Mouse (Mus musculus) thymus, postnatal 10 days (tissue): ENCODE data around the gene Tenm3.

Source experiments
- DNase-seq, 2 experiments: peaks; one replicate each; pipeline ENCODE4 v3.0.0; 2021; ENCODE audit warnings: low spot score in 2 of 2

Tenm3 gene

DNA sequence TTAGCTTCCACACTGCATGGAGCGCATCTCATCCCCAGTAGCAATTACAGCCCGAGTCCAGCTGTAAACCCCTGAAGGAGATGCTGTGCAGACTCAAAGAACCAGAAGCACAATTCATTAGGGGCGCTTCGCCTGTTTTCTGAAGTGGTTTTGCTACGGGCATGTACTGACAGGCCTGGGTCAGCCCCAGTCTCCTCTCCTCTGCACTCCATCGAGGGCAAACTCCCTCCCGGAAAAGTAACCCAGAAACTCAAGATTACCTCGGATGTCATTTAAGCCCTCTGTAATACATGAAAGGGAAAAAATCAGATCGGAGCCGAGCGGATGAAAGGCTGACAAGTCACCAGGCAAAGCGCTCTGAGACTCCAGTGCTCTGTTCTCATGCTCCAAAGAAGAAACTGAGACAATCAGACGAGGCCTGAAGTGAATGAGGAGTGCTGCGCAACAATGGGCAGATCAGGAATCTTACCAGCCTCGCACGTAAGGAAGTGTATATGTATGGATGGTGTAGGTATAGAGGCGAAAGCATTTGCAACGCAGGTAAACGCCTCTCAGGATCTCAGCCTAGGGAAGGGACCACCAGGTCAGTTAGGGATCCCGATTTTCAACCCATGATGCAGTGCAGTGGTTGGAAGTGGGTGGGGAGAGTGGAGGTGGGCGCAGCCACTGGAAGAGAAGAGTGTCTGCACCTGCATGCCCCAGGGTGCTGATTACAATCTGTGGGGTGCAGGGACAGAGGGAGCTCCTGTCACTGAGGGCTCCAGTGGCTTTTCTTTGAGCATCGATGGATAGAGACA lies 387.2 kb downstream of the Tenm3 start:
- no peak for DNase-seq

DNA sequence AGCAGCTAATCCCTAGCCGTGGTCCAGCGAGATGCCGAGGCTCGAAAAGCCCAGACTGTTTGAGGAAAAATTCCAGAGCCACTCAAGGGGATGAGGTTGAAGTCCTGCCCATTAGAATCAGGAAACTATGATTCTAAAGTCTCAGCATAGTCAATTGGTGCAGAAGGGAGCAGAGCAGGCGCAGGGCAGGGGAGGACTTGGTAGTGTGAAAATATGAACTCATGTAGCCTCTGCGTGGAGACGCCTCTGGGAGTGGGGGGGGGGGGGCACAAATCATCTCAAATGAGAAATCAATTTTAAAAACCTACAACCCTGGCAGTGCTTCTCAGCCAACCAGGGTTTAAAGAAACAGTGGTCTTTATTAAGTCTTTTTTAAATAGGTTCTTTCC lies 392.5 kb downstream of the Tenm3 start:
- no peak for DNase-seq

- no peak for DNase-seq
Observed at GRCm38 (mm10) chr8:48450397-48451246, 393.1 kb downstream of the Tenm3 start.

DNA sequence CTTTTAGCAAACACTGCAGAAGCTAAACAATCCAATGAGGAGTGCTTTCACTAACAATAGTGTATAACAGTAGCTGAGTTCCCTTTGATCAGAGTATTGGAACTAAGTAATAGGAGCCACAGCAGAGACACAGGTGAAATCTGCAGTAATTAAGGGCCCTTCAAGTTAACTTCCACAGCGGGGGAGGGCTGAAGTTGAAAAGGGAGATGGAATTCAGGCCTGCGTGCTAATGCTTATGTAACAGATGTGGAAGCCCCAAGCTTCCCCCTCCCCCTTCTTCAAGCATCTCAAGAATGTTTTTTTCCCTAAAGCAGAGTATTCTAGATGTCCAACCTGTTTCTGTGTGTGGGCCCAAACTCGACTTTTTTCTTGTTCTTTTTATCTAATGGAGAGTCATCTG lies 394.1 kb downstream of the Tenm3 start:
- no peak for DNase-seq

DNA sequence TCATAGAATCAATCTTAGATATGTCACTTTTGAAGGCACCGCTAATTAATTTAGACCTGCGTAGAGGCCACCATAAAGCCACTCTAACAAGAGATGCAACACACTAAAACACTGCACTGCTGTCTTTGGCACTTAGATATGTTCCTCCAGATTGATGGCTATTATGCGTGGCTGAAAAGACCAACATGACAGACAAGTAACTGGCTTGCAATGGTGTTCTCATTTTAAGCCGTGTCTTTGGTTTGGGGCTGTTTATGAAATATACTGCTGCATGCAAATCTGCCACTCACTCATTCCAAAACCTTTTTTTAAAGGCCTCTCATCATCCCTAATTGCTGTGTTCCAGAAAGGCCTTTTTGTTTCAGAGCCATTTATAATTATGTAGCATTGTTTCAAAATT lies 398.1 kb downstream of the Tenm3 start:
- DNase-seq: no peak

DNA sequence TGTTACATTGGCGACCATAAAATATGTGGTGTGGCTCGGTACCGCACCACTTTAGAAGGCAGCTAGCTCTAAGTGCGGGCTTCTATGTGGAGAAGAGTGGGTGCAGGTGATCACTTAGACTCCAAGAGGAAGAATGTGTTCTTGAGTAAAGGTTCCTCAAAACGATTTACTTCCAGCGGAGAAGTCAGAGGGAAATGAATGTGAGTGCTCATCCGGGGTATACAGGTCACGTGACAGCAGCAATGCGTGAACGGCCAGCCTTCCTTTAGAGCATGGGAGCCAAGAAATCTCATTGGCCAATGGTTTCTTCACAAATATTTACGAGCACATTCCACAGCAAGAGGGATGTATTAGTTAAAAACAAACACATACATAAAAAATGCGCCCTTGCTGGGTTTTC lies 404.3 kb downstream of the Tenm3 start:
- DNase-seq: no peak

GRCm38 (mm10) chr8:48437523-48438207 lies 406.1 kb downstream of the Tenm3 start:
- DNase-seq: no peak

DNA sequence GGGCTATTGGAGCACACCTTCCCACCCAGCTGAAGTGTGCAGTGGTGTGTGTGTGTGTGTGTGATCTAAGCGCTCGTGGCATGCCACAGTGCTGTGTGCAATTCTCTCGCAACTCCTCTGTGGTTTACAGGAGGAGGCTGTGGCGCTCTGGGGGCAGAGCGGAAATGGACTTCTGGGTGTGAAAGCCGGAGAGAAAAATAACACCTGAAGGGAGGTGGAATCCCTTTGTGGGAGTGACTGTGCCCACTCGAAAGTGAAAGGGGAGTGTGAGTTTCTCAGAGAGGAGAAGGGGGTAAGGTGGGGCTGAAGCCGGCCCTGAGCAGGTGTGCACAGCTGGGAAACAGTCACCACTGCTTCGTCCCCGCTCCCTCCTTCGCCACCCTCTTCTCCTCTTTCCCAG lies 418.6 kb downstream of the Tenm3 start:
- peak; percentile 15 to 16 for DNase-seq

- no peak for DNase-seq
Observed at GRCm38 (mm10) chr8:48417714-48418113, 426.0 kb downstream of the Tenm3 start.

- DNase-seq: no peak
Observed at GRCm38 (mm10) chr8:48410916-48411315, 432.8 kb downstream of the Tenm3 start.

DNA sequence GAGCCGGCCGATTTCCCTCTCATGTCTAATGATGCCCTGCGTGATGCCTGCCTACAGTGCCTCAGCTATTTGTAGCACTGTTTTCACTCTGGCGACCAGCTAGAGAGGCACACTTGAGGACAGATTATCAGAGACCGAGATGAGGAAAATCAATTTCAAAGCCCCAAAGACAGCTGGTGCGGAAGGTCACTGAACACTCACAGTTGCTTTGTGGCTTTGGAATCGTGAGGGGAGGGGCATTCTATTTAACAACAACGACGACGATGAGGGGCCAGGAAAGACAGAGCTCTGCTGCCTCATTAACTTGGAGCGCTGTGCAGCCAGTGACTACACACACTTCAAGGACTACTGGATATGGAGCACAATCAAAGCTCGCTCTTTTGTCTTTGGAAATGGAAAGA lies 443.2 kb downstream of the Tenm3 start:
- DNase-seq: no peak

- DNase-seq: no peak
Observed at GRCm38 (mm10) chr8:48385833-48386232, 457.9 kb downstream of the Tenm3 start.

- DNase-seq: no peak
Observed at GRCm38 (mm10) chr8:48380035-48380434, 463.7 kb downstream of the Tenm3 start.

DNA sequence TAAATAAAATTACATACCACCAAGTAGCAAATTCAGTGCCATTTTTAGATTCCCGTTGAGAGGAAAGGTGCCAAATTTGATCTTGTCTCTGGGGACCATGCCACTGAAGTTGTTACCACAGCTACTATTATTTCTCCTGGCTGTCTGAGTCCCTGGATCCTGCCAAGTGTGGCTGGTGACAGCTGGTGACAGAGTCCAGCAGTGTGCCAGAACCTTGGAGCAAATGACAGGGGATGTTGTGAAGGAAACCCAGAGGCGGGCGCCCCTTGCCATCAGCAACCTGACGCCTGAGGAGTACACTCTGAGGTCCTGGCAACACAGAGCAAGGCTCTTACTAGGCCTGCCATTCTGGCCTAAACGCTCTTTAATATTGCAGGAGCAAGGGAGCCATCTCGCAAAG lies 467.0 kb downstream of the Tenm3 start:
- DNase-seq: no peak

GRCm38 (mm10) chr8:48375183-48375582 lies 468.6 kb downstream of the Tenm3 start:
- no peak for DNase-seq

- no peak for DNase-seq
Observed at GRCm38 (mm10) chr8:48373404-48373803, 470.3 kb downstream of the Tenm3 start.

DNA sequence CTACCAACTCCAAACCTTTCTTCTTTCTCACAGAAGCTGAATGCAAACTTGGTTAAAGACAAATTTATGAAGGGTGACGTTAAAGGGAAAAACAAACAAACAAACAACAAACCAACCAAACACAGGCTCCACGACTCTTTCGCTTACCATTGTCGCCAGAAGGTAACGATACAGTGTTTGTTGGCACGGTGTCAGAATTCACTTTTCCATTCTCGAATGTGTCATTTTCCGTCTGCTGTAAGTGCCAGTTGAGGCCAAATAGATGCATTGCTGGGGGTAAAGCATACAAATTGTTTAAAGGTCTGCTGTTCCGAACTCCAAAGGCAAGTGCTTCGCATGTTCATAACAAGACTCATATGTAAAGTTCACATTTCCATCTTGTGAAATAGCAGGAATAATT lies 476.6 kb downstream of the Tenm3 start:
- DNase-seq: no peak

DNA sequence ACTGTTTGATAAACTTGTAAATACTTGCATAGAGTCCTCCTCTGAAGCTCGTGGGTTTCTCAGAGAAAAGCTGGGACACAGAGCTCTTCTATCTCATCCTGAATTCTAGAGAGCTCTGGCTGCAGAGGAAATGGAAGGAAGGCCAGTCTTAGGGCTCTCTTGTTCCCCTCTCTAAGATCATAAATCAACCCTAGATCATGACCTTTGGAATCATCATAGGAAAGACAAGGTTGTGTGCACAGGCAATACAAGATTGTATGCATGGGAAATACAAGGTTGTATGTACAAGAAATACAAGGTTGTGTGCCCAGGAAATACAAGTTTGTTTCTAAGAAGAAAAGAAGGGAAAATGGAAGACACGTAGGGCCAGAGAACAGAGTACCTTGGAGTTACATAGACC lies 486.9 kb downstream of the Tenm3 start:
- DNase-seq: no peak

DNA sequence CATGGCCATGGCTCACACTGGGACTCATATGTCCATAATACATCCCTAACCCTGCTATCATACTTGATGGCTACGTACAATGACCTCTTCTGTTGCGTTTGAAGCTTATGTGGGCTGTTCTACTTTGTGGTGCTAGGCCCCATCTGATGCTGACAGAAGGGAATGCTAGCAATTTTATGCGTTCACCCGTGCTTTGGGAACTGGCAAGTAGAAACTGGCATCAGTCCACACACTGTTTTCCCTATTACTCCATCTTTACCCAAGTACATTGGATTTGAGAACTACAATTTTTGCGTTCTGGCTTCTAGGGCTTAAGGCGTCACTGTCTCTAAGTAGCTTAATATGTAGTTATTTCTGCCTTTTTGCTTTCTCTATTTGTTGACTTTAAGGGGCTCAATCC lies 490.3 kb downstream of the Tenm3 start:
- DNase-seq: no peak

DNA sequence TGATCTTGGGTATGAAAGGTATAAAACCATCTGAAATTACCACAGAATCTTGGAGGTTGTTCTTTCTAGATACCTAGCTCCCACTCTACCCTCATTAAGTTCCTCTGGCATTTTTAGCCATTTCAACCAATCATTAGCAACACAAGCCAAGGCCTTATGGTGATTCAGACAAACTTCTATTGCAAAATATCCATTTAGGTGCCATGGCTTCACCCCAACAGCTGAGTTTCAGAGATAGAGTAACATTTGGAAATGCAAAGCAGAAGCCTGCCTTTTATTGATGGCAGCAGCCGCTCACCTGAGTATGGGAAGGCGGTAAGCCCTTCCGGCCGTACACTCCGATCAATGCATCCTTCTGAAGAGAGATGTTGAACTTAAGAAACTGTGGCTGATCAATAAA lies 494.9 kb downstream of the Tenm3 start:
- no peak for DNase-seq

DNA sequence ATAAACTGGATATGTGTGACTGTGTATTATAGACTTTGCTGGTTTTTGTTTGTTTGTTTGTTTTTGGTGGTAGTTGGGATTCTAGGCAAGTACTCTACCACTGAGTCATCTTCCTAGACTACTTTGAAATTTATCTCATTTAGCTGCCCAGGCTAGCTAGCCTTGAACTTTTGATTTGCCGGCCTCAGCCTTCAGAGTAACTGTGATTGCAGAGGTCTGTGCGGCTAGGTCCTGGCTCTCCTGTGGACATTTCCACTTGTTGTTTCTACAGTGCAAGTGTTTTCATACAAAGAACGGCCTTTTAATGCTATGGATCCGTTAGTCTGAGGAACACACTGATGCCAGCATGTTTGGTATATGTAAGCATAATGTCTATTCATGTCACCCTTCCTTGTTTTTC lies 495.4 kb downstream of the Tenm3 start:
- no peak for DNase-seq

GRCm38 (mm10) chr8:48343067-48343420 lies 500.7 kb downstream of the Tenm3 start:
- DNase-seq: no peak
